In genomic region chr6:120159133-120159901, GRCm38 (mm10) we compare ENCODE assay signal across 8 mouse cellular contexts.
A peak's percentile ranks its signal among the peaks of the same experiment; 100 is the strongest.
DNase-seq lines count a peak whose midpoint lies in the region; ATAC-seq and TF ChIP-seq lines count a peak whose summit lies in the region.

No protein-coding gene starts in this region.

- peak; percentile 86 for TF ChIP-seq EP300 in heart, postnatal 0 days (IDR thresholded peaks at IDR 0.05; ENCODE audit: low read depth)
- peak; percentile 45 for TF ChIP-seq EP300 in lung, postnatal 0 days (IDR thresholded peaks at IDR 0.05)

- no peaks in the 10 kb centered on the region for H3K36me3 ChIP-seq in neural tube, embryonic 12.5 days
- H3K36me3 ChIP-seq in forebrain, embryonic 12.5 days (replicated peaks), result no peaks in the 10 kb centered on the region
- no peaks in the 10 kb centered on the region for H3K36me3 ChIP-seq in heart, postnatal 0 days (replicated peaks; ENCODE audit: control insufficient read depth, insufficient read depth, low read length)
- H3K36me3 ChIP-seq in lung, postnatal 0 days (ENCODE audit: insufficient read depth, low read length), result no peaks in the 10 kb centered on the region

- peaks cover 8% of the 10 kb centered on the region; the same call in 1 of the 2 replicates for H3K4me1 ChIP-seq in neural tube, embryonic 12.5 days
- peaks cover 27% of the 10 kb centered on the region for H3K4me1 ChIP-seq in forebrain, embryonic 12.5 days
- H3K4me1 ChIP-seq in heart, postnatal 0 days (ENCODE audit: control insufficient read depth, insufficient read depth), result peaks cover 18% of the 10 kb centered on the region
- H3K4me1 ChIP-seq in lung, postnatal 0 days (ENCODE audit: insufficient read depth, low read depth, low read length), result peaks cover 14% of the 10 kb centered on the region

- 69% methylated on average over 9 of the region's 9 CpGs for WGBS in neural tube, embryonic 12.5 days
- WGBS in forebrain, embryonic 12.5 days, result 60% methylated on average over 9 of the region's 9 CpGs
- WGBS in heart, postnatal 0 days, result 22% methylated on average over 9 of the region's 9 CpGs
- 16% methylated on average over 9 of the region's 9 CpGs for WGBS in lung, postnatal 0 days

- TF ChIP-seq CTCF in heart, postnatal 0 days (IDR thresholded peaks at IDR 0.05; ENCODE audit: low read depth), result no peak
- no peak for TF ChIP-seq CTCF in lung, postnatal 0 days (IDR thresholded peaks at IDR 0.05)

- no peak for DNase-seq in neural tube, embryonic 10.5 days (ENCODE audit: extremely low spot score, low spot score)
- DNase-seq in heart, postnatal 0 days (ENCODE audit: low spot score), result peak; percentile 83
- DNase-seq in layer of hippocampus, adult 9-10 months (ENCODE audit: low spot score), result peak; percentile 75
- DNase-seq in lung, postnatal 0 days (ENCODE audit: low spot score), result peak; percentile 86
- peak; percentile 28 to 61 for DNase-seq in right cerebral cortex, postnatal 36 days (ENCODE audit: low spot score in 2 of 2)
- DNase-seq in thymus, postnatal 36 days, result no peak

- H3K27me3 ChIP-seq in neural tube, embryonic 12.5 days (replicated peaks), result no peaks in the 10 kb centered on the region
- H3K27me3 ChIP-seq in forebrain, embryonic 12.5 days, result no peaks in the 10 kb centered on the region
- H3K27me3 ChIP-seq in heart, postnatal 0 days (ENCODE audit: control insufficient read depth, insufficient read depth, low read length), result no peaks in the 10 kb centered on the region
- no peaks in the 10 kb centered on the region for H3K27me3 ChIP-seq in lung, postnatal 0 days (replicated peaks; ENCODE audit: insufficient read depth, low read length)

- no peak overlapping the region for H3K27ac ChIP-seq in neural tube, embryonic 12.5 days
- H3K27ac ChIP-seq in forebrain, embryonic 12.5 days, result peak overlapping the region; percentile 53; the same call in 1 of the 2 replicates
- peak overlapping the region; percentile 94 for H3K27ac ChIP-seq in heart, postnatal 0 days (ENCODE audit: low read depth)
- H3K27ac ChIP-seq in lung, postnatal 0 days (ENCODE audit: low read length), result peak overlapping the region; percentile 85

- H3K9me3 ChIP-seq in neural tube, embryonic 12.5 days, result no peaks in the 10 kb centered on the region
- H3K9me3 ChIP-seq in forebrain, embryonic 12.5 days, result no peaks in the 10 kb centered on the region
- H3K9me3 ChIP-seq in heart, postnatal 0 days (replicated peaks; ENCODE audit: control insufficient read depth, low read length), result no peaks in the 10 kb centered on the region
- H3K9me3 ChIP-seq in lung, postnatal 0 days (ENCODE audit: low read length), result no peaks in the 10 kb centered on the region

- H3K4me3 ChIP-seq in neural tube, embryonic 12.5 days, result no peak overlapping the region
- no peak overlapping the region for H3K4me3 ChIP-seq in forebrain, embryonic 12.5 days (replicated peaks)
- no peak overlapping the region for H3K4me3 ChIP-seq in heart, postnatal 0 days (ENCODE audit: low read depth, low read length)
- no peak overlapping the region for H3K4me3 ChIP-seq in lung, postnatal 0 days (ENCODE audit: low read depth, low read length)

- 0 out of 2 replicates have a peak overlapping the region, but pooled peaks have one; percentile 4 for H3K4me2 ChIP-seq in neural tube, embryonic 12.5 days (replicated peaks)
- no peak overlapping the region for H3K4me2 ChIP-seq in forebrain, embryonic 12.5 days
- 0 out of 2 replicates have a peak overlapping the region, but pooled peaks have one; percentile 3 for H3K4me2 ChIP-seq in heart, postnatal 0 days (ENCODE audit: low read depth, low read length)
- H3K4me2 ChIP-seq in lung, postnatal 0 days (replicated peaks; ENCODE audit: low read depth, low read length), result 0 out of 2 replicates have a peak overlapping the region, but pooled peaks have one; percentile 11

- no peak overlapping the region for H3K9ac ChIP-seq in neural tube, embryonic 12.5 days
- H3K9ac ChIP-seq in forebrain, embryonic 12.5 days, result no peak overlapping the region
- H3K9ac ChIP-seq in heart, postnatal 0 days (replicated peaks; ENCODE audit: low read depth, low read length), result 0 out of 2 replicates have a peak overlapping the region, but pooled peaks have one; percentile 19
- H3K9ac ChIP-seq in lung, postnatal 0 days (replicated peaks; ENCODE audit: low read depth), result no peak overlapping the region

- ATAC-seq in neural tube, embryonic 12.5 days (ENCODE audit: low FRiP score, low read depth), result no peak
- peak; percentile 67; the same call in 1 of the 2 replicates for ATAC-seq in forebrain, embryonic 12.5 days (ENCODE audit: low FRiP score)
- ATAC-seq in heart, postnatal 0 days (ENCODE audit: insufficient read depth, low read depth), result peak; percentile 75
- peak; percentile 91 for ATAC-seq in lung, postnatal 0 days

Comparison
In these comparisons a context has a peak if more than half of its experiments do, and no peak if none do; other contexts are left out.
1. DNase-seq: peak in heart, postnatal 0 days (single experiment), layer of hippocampus, adult 9-10 months (single experiment), lung, postnatal 0 days (single experiment) and right cerebral cortex, postnatal 36 days (2 of 2); none in neural tube, embryonic 10.5 days (single experiment) and thymus, postnatal 36 days (0 of 2).